Mouse (Mus musculus) small intestine, adult 2 months (tissue): Measurements from ENCODE around the gene Tfdp2. TPM values are rescaled to one million over a fixed set of nuclear protein-coding genes. Genes with fewer than 3 reads are reported as not detected.
A peak's percentile ranks its signal among the peaks of the same experiment; 100 is the strongest.

Source experiments
- H3K27ac ChIP-seq: fragments of 200-500 bp; 2 replicates; pipeline ENCODE4 v1.5.1; 2012; ENCODE audit warnings: low read depth, low read length, control low read depth, inconsistent platforms; ENCODE audit not compliant: insufficient read depth
- H3K27me3 ChIP-seq: fragments of 200-500 bp; 2 replicates; pipeline ENCODE4 v1.6.1; 2012; ENCODE audit warnings: mild to moderate bottlenecking, moderate library complexity, low read length, inconsistent platforms; ENCODE audit not compliant: control insufficient read depth, insufficient read depth
- H3K36me3 ChIP-seq: fragments of 200-500 bp; 2 replicates; pipeline ENCODE4 v1.6.1; 2012; ENCODE audit warnings: mild to moderate bottlenecking, low read length, control low read depth, inconsistent platforms; ENCODE audit not compliant: control insufficient read depth, insufficient read depth
- H3K4me1 ChIP-seq: fragments of 200-500 bp; 2 replicates; pipeline ENCODE4 v1.6.1; 2012; ENCODE audit warnings: low read length, inconsistent platforms, mixed read lengths; ENCODE audit not compliant: control insufficient read depth, insufficient read depth, insufficient read length
- H3K4me3 ChIP-seq: fragments of 200-500 bp; 2 replicates; pipeline ENCODE4 v1.5.1; 2012; ENCODE audit warnings: low read depth, mild to moderate bottlenecking, control low read depth, inconsistent platforms, low read length, moderate library complexity
- CTCF ChIP-seq: fragments of 200-500 bp; IDR thresholded peaks from 2 replicates; pipeline ENCODE4 v1.5.1; 2012; ENCODE audit warnings: low read depth, mild to moderate bottlenecking, control low read depth, inconsistent platforms, low read length, moderate library complexity, mixed read lengths; ENCODE audit not compliant: insufficient replicate concordance, insufficient read length; ENCODE audit errors: extremely low read depth
- POLR2A ChIP-seq: fragments of 200-500 bp; IDR thresholded peaks from 2 replicates; pipeline ENCODE4 v1.6.1; 2012; ENCODE audit warnings: low read depth, mild to moderate bottlenecking, control low read depth, inconsistent platforms, low read length, moderate library complexity
- WGBS: fragments of 180-500 bp; shearing (Covaris S2); methylation state at CpG from one replicate; pipeline ENCODE4 v1.1.7; 2018; 5-methylcytosine and 5-hydroxymethylcytosine counted together
- polyA plus RNA-seq: library from polyadenylated mRNA; depleted of rRNA; stranded (reverse); fragments of >200 nt; gene quantifications from 2 replicates; pipeline ENCODE4 v1.2.3, GENCODE M21; 2012

The Tfdp2 gene
- polyA plus RNA-seq, 1 experiment, result 23.9 TPM

DNA sequence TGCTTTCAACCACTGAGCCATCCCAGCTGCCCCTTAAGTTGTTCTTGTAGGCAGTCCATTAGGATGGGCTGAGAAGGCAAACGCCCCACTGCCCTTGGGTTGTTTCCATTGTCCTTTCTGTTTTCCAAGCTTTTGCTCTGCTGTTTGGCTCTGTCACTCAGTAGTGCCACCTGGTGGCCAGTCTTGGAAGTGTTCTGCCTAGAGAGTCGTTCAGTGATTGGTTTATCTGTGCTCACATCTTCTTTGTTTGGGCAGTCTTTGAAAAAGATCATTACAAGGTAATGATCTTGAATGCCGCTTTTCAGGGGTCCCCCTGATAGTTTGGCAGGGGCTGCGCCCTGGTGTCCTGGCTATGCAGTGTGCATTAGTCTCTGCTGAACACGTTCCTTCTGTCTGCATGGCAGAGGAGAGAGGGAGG is 28.9 kb upstream of the Tfdp2 start:
- no peaks in the 10 kb centered on the region for H3K27me3 ChIP-seq
- H3K36me3 ChIP-seq, result no peaks in the 10 kb centered on the region
- no peak overlapping the region for H3K27ac ChIP-seq
- TF ChIP-seq POLR2A (no peak), CTCF (peak; percentile 92; the same call in 1 of the 2 replicates)
- no peaks in the 10 kb centered on the region for H3K4me1 ChIP-seq
- no peak overlapping the region for H3K4me3 ChIP-seq
- 56% methylated on average over 5 of the region's 5 CpGs for WGBS

DNA sequence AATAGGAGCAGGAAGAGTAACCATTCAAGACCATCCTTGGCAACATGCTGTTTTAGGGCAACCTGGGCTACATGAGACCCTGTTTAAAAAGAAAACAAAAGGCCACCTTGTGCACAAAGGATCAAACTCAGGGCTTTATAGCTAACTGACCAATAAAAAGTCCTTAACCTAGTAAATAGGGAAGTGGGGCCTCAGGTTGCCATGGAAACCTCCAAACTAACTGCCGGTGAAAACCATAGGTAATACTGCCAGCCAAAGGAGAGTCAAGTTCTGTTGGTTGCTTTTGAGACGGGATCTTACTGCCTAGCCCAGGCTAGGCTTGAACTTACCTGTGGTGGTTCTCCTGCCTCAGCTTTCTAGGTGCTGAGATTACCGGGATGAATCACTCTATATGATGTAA is 25.5 kb upstream of the Tfdp2 start:
- 75% methylated on average over 3 of the region's 3 CpGs for WGBS
- no peaks in the 10 kb centered on the region for H3K4me1 ChIP-seq
- no peak overlapping the region for H3K4me3 ChIP-seq
- TF ChIP-seq CTCF (no peak), POLR2A (no peak)
- no peak overlapping the region for H3K27ac ChIP-seq
- H3K36me3 ChIP-seq, result peaks cover 2% of the 10 kb centered on the region; the same call in 1 of the 2 replicates
- no peaks in the 10 kb centered on the region for H3K27me3 ChIP-seq

DNA sequence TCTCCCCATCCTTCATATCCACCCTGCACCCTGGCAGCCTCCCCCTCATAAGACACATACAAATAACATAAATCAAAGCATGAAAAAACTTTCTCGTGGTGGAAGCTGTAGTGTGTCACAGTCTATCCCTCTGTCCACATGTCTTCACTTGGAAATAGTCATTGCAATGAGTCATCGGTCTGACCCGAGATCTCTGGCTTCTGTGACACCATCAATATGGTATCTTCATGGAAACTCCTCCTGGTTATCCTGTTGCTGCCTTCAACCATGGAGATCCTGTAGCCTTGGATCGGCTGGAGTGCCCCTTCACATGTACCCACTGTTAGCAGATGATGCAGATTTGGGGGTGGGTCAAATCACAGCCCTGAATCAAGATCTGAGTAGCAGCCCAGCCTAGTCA is 11.2 kb upstream of the Tfdp2 start:
- H3K36me3 ChIP-seq, result peaks cover 2% of the 10 kb centered on the region; the same call in 1 of the 2 replicates
- H3K27me3 ChIP-seq, result no peaks in the 10 kb centered on the region
- WGBS, result 74% methylated on average over 4 of the region's 4 CpGs
- H3K4me3 ChIP-seq, result no peak overlapping the region
- no peak for TF ChIP-seq POLR2A
- no peak for TF ChIP-seq CTCF
- no peak overlapping the region for H3K27ac ChIP-seq
- peaks cover 2% of the 10 kb centered on the region; the same call in 1 of the 2 replicates for H3K4me1 ChIP-seq

DNA sequence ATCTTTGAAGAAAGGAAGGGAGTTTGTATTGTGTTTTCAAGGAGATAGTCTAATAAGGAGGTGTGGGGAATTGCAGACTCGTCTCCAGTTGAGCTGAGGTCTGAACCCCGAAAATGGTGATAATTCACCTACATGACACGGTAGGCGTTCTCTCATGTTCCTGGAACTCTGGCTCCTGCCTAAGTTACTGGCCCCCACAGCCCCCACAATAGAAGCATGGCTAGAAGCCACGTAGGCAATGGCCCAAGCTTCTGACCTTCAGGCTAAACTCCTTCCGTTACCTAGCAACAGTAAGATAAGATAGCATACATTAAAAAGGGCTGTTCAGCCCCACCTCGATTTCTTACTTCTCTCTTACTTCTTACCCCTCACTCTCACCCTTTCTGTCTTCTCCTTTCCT is 9.4 kb upstream of the Tfdp2 start:
- no peak for TF ChIP-seq POLR2A
- no peak for TF ChIP-seq CTCF
- Histone ChIP-seq H3K4me1 (peaks cover 2% of the 10 kb centered on the region; the same call in 1 of the 2 replicates), H3K36me3 (peaks cover 2% of the 10 kb centered on the region; the same call in 1 of the 2 replicates), H3K4me3 (no peak overlapping the region), H3K27me3 (no peaks in the 10 kb centered on the region), H3K27ac (no peak overlapping the region)
- 29% methylated on average over 7 of the region's 7 CpGs for WGBS

DNA sequence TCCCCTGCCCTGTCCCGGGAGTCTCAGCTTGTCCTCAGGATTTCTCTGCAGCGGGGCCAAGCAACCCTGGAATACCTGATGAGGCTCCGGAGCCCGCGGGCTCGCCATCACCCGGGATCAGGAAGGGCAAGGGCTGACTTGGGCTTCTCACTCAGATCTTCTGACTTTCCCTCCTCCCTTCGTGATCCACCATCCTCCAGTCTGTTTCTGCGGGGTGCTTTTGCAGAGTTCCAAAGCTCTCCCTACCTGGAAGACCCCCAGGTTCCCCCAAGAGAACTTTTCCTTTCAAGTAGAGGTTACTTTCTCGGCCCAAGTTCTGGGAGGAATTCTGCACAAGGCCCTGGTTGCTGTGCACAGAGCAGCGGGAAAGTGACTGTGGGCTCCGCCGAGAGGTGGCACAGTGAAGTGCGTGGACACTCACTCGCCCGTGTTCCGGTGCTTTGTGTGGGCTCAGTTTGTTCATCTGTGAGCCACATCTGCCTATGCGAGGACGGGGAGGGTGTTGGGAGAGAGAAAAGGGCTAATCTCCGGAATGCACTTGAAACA is 634 bp downstream of the Tfdp2 start:
- Histone ChIP-seq H3K4me3 (peak overlapping the region; percentile 93), H3K36me3 (peaks cover 1% of the 10 kb centered on the region; the same call in 1 of the 2 replicates), H3K27me3 (no peaks in the 10 kb centered on the region), H3K27ac (peak overlapping the region; percentile 91), H3K4me1 (peaks cover 3% of the 10 kb centered on the region; the same call in 1 of the 2 replicates)
- WGBS, result under 1% methylated on average over 20 of the region's 20 CpGs
- TF ChIP-seq CTCF, result peak; percentile 16; the same call in 1 of the 2 replicates
- TF ChIP-seq POLR2A, result peak; percentile 15; the same call in 1 of the 2 replicates

DNA sequence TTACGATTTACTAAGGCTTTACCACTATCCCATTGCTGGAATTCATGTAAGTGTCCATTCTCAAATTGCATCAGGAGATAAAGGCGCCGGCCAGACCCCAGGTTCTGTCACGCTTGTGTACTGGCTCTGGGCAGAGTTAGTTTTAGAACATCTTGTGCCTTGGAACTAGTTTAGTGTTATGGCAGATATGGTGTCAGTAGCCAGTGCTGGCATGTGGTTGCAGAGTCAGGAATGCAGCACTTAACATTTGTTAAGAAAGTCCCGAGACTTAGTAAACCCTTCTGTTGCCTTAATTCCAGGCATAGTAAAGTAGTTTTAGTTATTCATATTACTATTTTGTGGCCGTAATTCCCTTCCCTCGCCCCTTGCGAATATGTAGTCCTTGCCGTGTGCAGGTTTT is 1.7 kb downstream of the Tfdp2 start:
- H3K4me3 ChIP-seq, result no peak overlapping the region
- no peak overlapping the region for H3K27ac ChIP-seq
- 61% methylated on average over 9 of the region's 9 CpGs for whole genome bisulfite sequencing
- no peak for TF ChIP-seq POLR2A
- no peak for TF ChIP-seq CTCF
- H3K4me1 ChIP-seq, result peaks cover 3% of the 10 kb centered on the region; the same call in 1 of the 2 replicates
- H3K27me3 ChIP-seq, result no peaks in the 10 kb centered on the region
- peaks cover 5% of the 10 kb centered on the region for H3K36me3 ChIP-seq

DNA sequence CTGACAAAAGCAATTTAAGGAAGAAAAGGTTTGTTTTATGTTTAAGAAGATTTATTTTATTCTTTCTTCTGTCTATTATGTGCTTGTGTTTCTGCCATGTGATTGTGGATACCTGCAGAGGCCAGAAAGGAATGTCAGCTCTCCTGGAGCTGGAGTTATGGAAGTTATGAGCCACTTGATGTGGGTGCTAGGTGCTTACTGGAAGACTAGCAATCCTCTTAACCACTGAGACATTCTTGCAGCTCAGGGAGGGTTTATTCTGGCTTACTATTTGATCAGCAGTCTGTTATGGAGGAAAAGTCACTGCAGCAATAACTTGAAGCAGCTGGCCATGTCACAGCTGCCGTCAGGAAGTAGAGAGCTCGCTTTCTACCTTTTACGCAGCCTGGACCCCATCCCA is 7.6 kb downstream of the Tfdp2 start:
- WGBS, result 90% methylated on average over 3 of the region's 3 CpGs
- H3K27me3 ChIP-seq, result no peaks in the 10 kb centered on the region
- H3K27ac ChIP-seq, result no peak overlapping the region
- H3K4me3 ChIP-seq, result no peak overlapping the region
- H3K4me1 ChIP-seq, result no peaks in the 10 kb centered on the region
- no peak for TF ChIP-seq CTCF
- TF ChIP-seq POLR2A, result no peak
- peaks cover 15% of the 10 kb centered on the region for H3K36me3 ChIP-seq

DNA sequence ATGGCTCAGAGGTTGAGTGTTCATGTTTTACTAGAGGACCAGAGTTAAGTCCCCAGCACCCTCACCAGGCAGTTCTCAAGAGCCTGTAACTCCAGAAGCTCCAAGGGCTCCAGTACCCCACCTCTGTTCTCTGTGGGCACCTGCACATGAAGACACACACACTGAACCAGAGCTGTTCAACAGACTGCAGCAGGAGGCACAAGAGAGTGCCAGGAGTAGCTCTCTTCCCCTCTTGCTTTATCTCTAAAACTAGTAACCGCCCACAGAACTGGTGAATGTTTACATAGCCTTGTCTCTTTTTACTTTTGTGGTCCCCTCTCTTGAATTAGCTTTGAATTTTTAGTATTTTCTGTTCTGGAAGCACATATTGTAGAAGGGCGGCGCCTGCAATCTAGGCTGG is 11.4 kb downstream of the Tfdp2 start:
- H3K4me3 ChIP-seq, result no peak overlapping the region
- H3K36me3 ChIP-seq, result peaks cover 12% of the 10 kb centered on the region
- no peak overlapping the region for H3K27ac ChIP-seq
- TF ChIP-seq POLR2A, result no peak
- no peak for TF ChIP-seq CTCF
- no peaks in the 10 kb centered on the region for H3K27me3 ChIP-seq
- WGBS, result 95% methylated on average over 3 of the region's 3 CpGs
- H3K4me1 ChIP-seq, result no peaks in the 10 kb centered on the region
